Comparison of ENCODE assay signal across 21 mouse cellular contexts in genomic region chr16:47900785-47901184, GRCm38 (mm10).
"Had no signal": no experiment of that assay in that cellular context is flagged by ENCODE, and none has a peak within 500 bp of the region (broad histone marks: within the 10 kb centered on the region; RNA-seq: fewer than 3 reads in every experiment).

No protein-coding gene starts in this region.

- H3K4me1 ChIP-seq: lung, embryonic 15.5 days; midbrain, embryonic 10.5 days; midbrain, embryonic 13.5 days; neural tube, embryonic 13.5 days; neural tube, embryonic 15.5 days; stomach, embryonic 15.5 days had no signal

- H3K9me3 ChIP-seq: lung, embryonic 15.5 days; midbrain, embryonic 10.5 days; midbrain, embryonic 13.5 days; neural tube, embryonic 13.5 days; neural tube, embryonic 15.5 days; stomach, embryonic 15.5 days had no signal

- H3K4me3 ChIP-seq: lung, embryonic 15.5 days; midbrain, embryonic 10.5 days; midbrain, embryonic 13.5 days; myocyte; neural tube, embryonic 13.5 days; neural tube, embryonic 15.5 days; stomach, embryonic 15.5 days had no signal

- ATAC-seq: lung, postnatal 0 days; midbrain, embryonic 13.5 days; midbrain, embryonic 16.5 days had no signal

- H3K36me3 ChIP-seq: lung, embryonic 15.5 days; midbrain, embryonic 10.5 days; midbrain, embryonic 13.5 days; neural tube, embryonic 13.5 days; neural tube, embryonic 15.5 days; stomach, embryonic 15.5 days had no signal

- H3K27ac ChIP-seq: liver, embryonic 14.5 days; lung, embryonic 15.5 days; midbrain, embryonic 10.5 days; midbrain, embryonic 13.5 days; neural tube, embryonic 13.5 days; neural tube, embryonic 15.5 days; stomach, embryonic 15.5 days; stomach, postnatal 0 days had no signal

- H3K27me3 ChIP-seq: lung, embryonic 15.5 days; midbrain, embryonic 13.5 days; neural tube, embryonic 13.5 days; neural tube, embryonic 15.5 days; stomach, embryonic 15.5 days had no signal

- H3K4me2 ChIP-seq: lung, embryonic 15.5 days; midbrain, embryonic 13.5 days; neural tube, embryonic 13.5 days; neural tube, embryonic 15.5 days; stomach, embryonic 15.5 days had no signal

- DNase-seq: lung, adult 18-20 months; lung, postnatal 4 days; retina, postnatal 1 day; right cerebral cortex, adult 18-20 months; right cerebral cortex, postnatal 25 days; right cerebral cortex, postnatal 4 days; spleen, adult 18-20 months; thymus, adult 2 months; thymus, postnatal 25 days; thymus, postnatal 4 days had no signal

- H3K9ac ChIP-seq: liver, embryonic 14.5 days; lung, embryonic 15.5 days; midbrain, embryonic 13.5 days; neural tube, embryonic 13.5 days; neural tube, embryonic 15.5 days; stomach, embryonic 15.5 days had no signal
